Mouse (Mus musculus): ENCODE data around the gene Vars2.

- TF ChIP-seq POLR2AphosphoS2 (IDR thresholded peaks at IDR 0.05; ENCODE audit: low read depth, low read length) (no peak), USF2 (conservative IDR thresholded peaks at IDR 0.05; ENCODE audit: low read depth, low read length) (no peak), RAD21 (IDR thresholded peaks at IDR 0.05; ENCODE audit: low read depth, low read length) (no peak), CTCF (conservative IDR thresholded peaks at IDR 0.05 in 1 of 2, IDR thresholded peaks at IDR 0.05 in 1 of 2; ENCODE audit: low read depth in 2 of 2, low read length in 2 of 2) (no peak), ELF1 (IDR thresholded peaks at IDR 0.05; ENCODE audit: low read depth, low read length) (no peak)
Observed at GRCm38 (mm10) chr17:35639352-35639751, 28.0 kb downstream of the Vars2 start.
